Mouse (Mus musculus) left cerebral cortex, postnatal 36 days (tissue): Measurements from ENCODE around the gene Dnajc22. TPM values are rescaled to one million over a fixed set of nuclear protein-coding genes. Genes with fewer than 3 reads are reported as not detected.
A peak's percentile ranks its signal among the peaks of the same experiment; 100 is the strongest.

Experiments
- DNase-seq, 2 experiments: peaks; one replicate each; pipeline ENCODE4 v3.0.0; 2021 to 2022; ENCODE audit warnings: low spot score in 2 of 2, mixed read lengths in 1 of 2
- intact Hi-C: fragments of 180-260 bp; cut with DNase I; formaldehyde crosslinking; loops from one replicate; pipeline ENCODE4 v1.15.1; 2025
- total RNA-seq, 2 experiments: library from RNA; stranded (reverse); gene quantifications; 2 replicates each; pipeline ENCODE4 v1.2.3; 2021

The Dnajc22 gene
- total RNA-seq, 2 experiments from 2014 or later: 0.25 to 0.27 TPM

GRCm38 (mm10) chr15:99083867-99084557 is 9.0 kb upstream of the Dnajc22 start:
- DNase-seq: no peak
- intact Hi-C loops: loop anchor here (5.0 to 10.0 kb wide), 2 partner anchors 113 to 181 kb away; no protein-coding TSS in a partner anchor

GRCm38 (mm10) chr15:99084618-99085017 is 8.4 kb upstream of the Dnajc22 start:
- DNase-seq: no peak
- intact Hi-C loops: loop anchor here (5.0 to 10.0 kb wide), 3 partner anchors 37 to 180 kb away; no protein-coding TSS in a partner anchor

GRCm38 (mm10) chr15:99085997-99086396 is 7.0 kb upstream of the Dnajc22 start:
- intact Hi-C loops: loop anchor here (5.0 to 10.0 kb wide), 2 partner anchors 39 to 179 kb away; no protein-coding TSS in a partner anchor
- DNase-seq: no peak

GRCm38 (mm10) chr15:99087253-99088075 is 5.5 kb upstream of the Dnajc22 start, which contains the start of gene C1ql4:
C1ql4 (minus strand) TSS chr15:99087817.
- no peak for DNase-seq
- intact Hi-C loops: loop anchor here (5.0 to 10.0 kb wide), 2 partner anchors 40 to 177 kb away; no protein-coding TSS in a partner anchor

- intact Hi-C loops: loop anchor here (5.0 to 10.0 kb wide), 2 partner anchors 41 to 177 kb away; no protein-coding TSS in a partner anchor
- peak; percentile 37 to 39 for DNase-seq
These were observed 4.7 kb upstream of the Dnajc22 start for GRCm38 (mm10) chr15:99088292-99088691.

- intact Hi-C loops: loop anchor here (5.0 to 10.0 kb wide), 2 partner anchors 42 to 176 kb away; no protein-coding TSS in a partner anchor
- DNase-seq: no peak
These were observed 3.9 kb upstream of the Dnajc22 start for GRCm38 (mm10) chr15:99089069-99089468.

- DNase-seq: peak in 1 of 2 experiments; percentile 18
- intact Hi-C loops: no loop called here
These were observed 605 bp downstream of the Dnajc22 start for GRCm38 (mm10) chr15:99093291-99094258.

GRCm38 (mm10) chr15:99094631-99095270 is 1.8 kb downstream of the Dnajc22 start:
- intact Hi-C loops: no loop called here
- DNase-seq: no peak

GRCm38 (mm10) chr15:99095356-99095755 is 2.4 kb downstream of the Dnajc22 start:
- intact Hi-C loops: no loop called here
- DNase-seq: no peak

- intact Hi-C loops: no loop called here
- DNase-seq: no peak
These were observed 3.3 kb downstream of the Dnajc22 start for GRCm38 (mm10) chr15:99096061-99096793.

GRCm38 (mm10) chr15:99096831-99097500 is 4.0 kb downstream of the Dnajc22 start:
- intact Hi-C loops: no loop called here
- DNase-seq: no peak

- intact Hi-C loops: no loop called here
- no peak for DNase-seq
These were observed 5.0 kb downstream of the Dnajc22 start for GRCm38 (mm10) chr15:99097840-99098492.

GRCm38 (mm10) chr15:99098493-99098861 is 5.5 kb downstream of the Dnajc22 start:
- intact Hi-C loops: no loop called here
- DNase-seq: no peak

- intact Hi-C loops: no loop called here
- DNase-seq: no peak
These were observed 6.2 kb downstream of the Dnajc22 start for GRCm38 (mm10) chr15:99099139-99099556.

GRCm38 (mm10) chr15:99099984-99100383 is 7.0 kb downstream of the Dnajc22 start:
- no peak for DNase-seq
- intact Hi-C loops: no loop called here

GRCm38 (mm10) chr15:99105238-99105637 is 12.3 kb downstream of the Dnajc22 start:
- DNase-seq: no peak
- intact Hi-C loops: no loop called here

- DNase-seq: no peak
- intact Hi-C loops: no loop called here
These were observed 14.9 kb downstream of the Dnajc22 start for GRCm38 (mm10) chr15:99107866-99108265.
